Mouse (Mus musculus) midbrain, embryonic 16.5 days (tissue): ENCODE data around the gene Rap1gap. TPM values are rescaled to one million over a fixed set of nuclear protein-coding genes. Genes with fewer than 3 reads are reported as not detected.

Experiments used
- ATAC-seq: fragments of 200-750 bp; cut with Nextera tagmentation; 2 replicates; pipeline ENCODE4 v1.8.0; 2017; ENCODE audit warnings: moderate TSS enrichment
- H3K27ac ChIP-seq: fragments of 300-500 bp; sonication (generic); 2 replicates; pipeline ENCODE4 v1.5.1; 2014; ENCODE audit warnings: mild to moderate bottlenecking, low read length, mixed read lengths
- H3K27me3 ChIP-seq: fragments of 300-500 bp; sonication (generic); 2 replicates; pipeline ENCODE4 v1.6.1; 2014; ENCODE audit warnings: low read depth, low read length, mixed read lengths; ENCODE audit not compliant: control insufficient read depth, insufficient read depth
- H3K36me3 ChIP-seq: fragments of 300-500 bp; sonication (generic); 2 replicates; pipeline ENCODE4 v1.6.1; 2014; ENCODE audit warnings: mild to moderate bottlenecking, low read length, moderate library complexity, mixed read lengths; ENCODE audit not compliant: control insufficient read depth, insufficient read depth
- H3K4me1 ChIP-seq: fragments of 300-500 bp; sonication (generic); 2 replicates; pipeline ENCODE4 v1.6.1; 2014; ENCODE audit warnings: mild to moderate bottlenecking, low read length, mixed read lengths; ENCODE audit not compliant: control insufficient read depth, insufficient read depth
- H3K4me2 ChIP-seq: fragments of 300-500 bp; sonication (generic); 2 replicates; pipeline ENCODE4 v1.6.1; 2014; ENCODE audit warnings: mild to moderate bottlenecking, low read length, mixed read lengths
- H3K4me3 ChIP-seq: fragments of 300-500 bp; sonication (generic); 2 replicates; pipeline ENCODE4 v1.5.1; 2014; ENCODE audit warnings: low read depth, mild to moderate bottlenecking, low read length, moderate library complexity, mixed read lengths
- H3K9ac ChIP-seq: fragments of 300-500 bp; sonication (generic); 2 replicates; pipeline ENCODE4 v1.6.1; 2014; ENCODE audit warnings: low read depth, low read length, mixed read lengths
- H3K9me3 ChIP-seq: fragments of 300-500 bp; sonication (generic); replicated peaks from 2 replicates; pipeline ENCODE4 v1.6.1; 2014; ENCODE audit warnings: mild to moderate bottlenecking, low read length, mixed read lengths; ENCODE audit not compliant: control insufficient read depth, poor library complexity, severe bottlenecking
- WGBS: fragments of 180-500 bp; shearing (Covaris S2); extraction: QIAGEN DNeasy Blood & Tissue Kit; methylation state at CpG from one replicate; pipeline ENCODE4 v1.1.7; 2014; 5-methylcytosine and 5-hydroxymethylcytosine counted together
- polyA plus RNA-seq: library from polyadenylated mRNA; unstranded; fragments of >200 nt; fragmentation: Nextera tagmentation; extraction: Ambion mirVana; gene quantifications from 2 replicates; pipeline ENCODE4 v1.2.1, GENCODE M21; 2015

Rap1gap gene
- polyA plus RNA-seq, 1 experiment from 2014 or later = 105 TPM

DNA sequence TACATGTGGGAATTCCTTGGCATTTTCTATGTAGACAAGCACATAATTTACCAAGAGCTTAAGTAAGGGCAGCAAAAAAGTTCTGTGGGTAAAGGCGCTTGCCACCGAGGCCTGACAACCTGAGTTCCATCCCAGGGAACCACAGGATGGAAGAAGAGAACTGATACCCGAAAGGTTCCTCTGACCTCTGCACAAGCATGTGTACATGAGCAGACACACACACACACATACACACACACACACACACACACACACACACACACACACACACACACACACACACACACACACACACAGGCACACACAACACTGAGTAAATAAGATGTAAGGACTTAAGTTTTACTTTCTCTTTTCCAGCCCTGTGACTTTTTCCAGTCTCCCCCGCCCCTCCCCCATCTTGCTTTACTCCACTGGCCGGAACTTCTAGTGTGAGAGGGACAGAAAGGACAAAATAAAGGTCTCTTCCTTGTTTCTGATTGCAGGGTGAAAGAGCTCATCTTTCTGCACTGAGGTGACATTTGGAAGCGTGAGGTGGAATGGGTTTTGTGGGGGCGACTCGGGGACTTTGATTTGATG is 99.5 kb downstream of the Rap1gap start:
- 71% methylated on average over 8 of the region's 8 CpGs for WGBS
- Histone ChIP-seq H3K4me2 (no peak overlapping the region), H3K9me3 (no peaks in the 10 kb centered on the region), H3K27ac (no peak overlapping the region), H3K9ac (no peak overlapping the region), H3K4me1 (peaks cover 12% of the 10 kb centered on the region; the same call in 1 of the 2 replicates), H3K36me3 (no peaks in the 10 kb centered on the region), H3K4me3 (no peak overlapping the region), H3K27me3 (no peaks in the 10 kb centered on the region)
- no peak for ATAC-seq

DNA sequence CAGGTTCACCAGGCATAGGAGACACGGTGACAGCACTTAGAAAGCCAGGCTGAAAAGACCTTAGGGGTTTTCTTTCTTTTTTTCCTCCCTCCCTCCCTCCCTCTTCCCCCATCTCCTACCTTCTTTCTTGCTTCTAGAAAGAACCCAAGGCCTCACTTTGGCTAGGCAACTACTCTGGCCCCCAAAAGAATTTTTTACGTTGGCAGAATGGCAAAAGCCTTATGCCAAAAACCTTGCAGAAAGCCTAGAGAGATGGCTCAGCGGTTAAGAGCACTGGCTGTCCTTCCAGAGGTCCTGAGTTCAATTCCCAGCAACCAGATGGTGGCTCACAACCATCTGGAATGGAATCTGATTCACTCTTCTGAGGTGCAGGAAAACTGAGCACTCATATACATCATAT is 100.1 kb downstream of the Rap1gap start:
- no peaks in the 10 kb centered on the region for H3K9me3 ChIP-seq
- H3K4me1 ChIP-seq = peaks cover 12% of the 10 kb centered on the region; the same call in 1 of the 2 replicates
- ATAC-seq = no peak
- no peak overlapping the region for H3K4me2 ChIP-seq
- no peaks in the 10 kb centered on the region for H3K27me3 ChIP-seq
- H3K27ac ChIP-seq = no peak overlapping the region
- no peak overlapping the region for H3K9ac ChIP-seq
- H3K4me3 ChIP-seq = no peak overlapping the region
- 50% methylated on average over 3 of the region's 3 CpGs for WGBS
- H3K36me3 ChIP-seq = no peaks in the 10 kb centered on the region

DNA sequence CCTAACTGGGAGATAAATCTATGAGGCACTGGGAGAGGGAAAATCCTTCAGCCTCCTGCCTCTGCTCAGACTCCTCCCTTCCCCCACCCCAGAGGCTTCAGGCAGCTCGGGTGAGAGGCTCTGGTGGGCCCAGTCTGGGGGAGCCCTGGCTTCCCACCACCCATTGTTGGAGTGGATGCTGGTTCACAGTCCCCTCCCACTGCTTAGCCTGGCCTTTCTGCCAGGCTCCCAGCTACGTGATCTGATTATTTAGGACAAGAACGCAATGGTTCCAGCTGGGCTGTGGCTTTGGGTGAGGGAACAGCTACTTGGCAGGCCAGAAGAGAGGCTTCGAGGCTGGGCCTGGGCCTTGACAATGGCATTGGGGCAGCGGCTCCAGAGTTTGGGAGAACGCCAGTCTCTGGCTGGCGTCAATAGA is 101.0 kb downstream of the Rap1gap start:
- Histone ChIP-seq H3K4me1 (peaks cover 12% of the 10 kb centered on the region; the same call in 1 of the 2 replicates), H3K9ac (peak overlapping the region; percentile 3; the same call in 1 of the 2 replicates), H3K4me2 (no peak overlapping the region), H3K9me3 (no peaks in the 10 kb centered on the region), H3K4me3 (no peak overlapping the region), H3K36me3 (no peaks in the 10 kb centered on the region), H3K27ac (peak overlapping the region; percentile 43), H3K27me3 (no peaks in the 10 kb centered on the region)
- WGBS = 16% methylated on average over 7 of the region's 7 CpGs
- peak; percentile 93 for ATAC-seq

- WGBS = 23% methylated on average over 5 of the region's 5 CpGs
- Histone ChIP-seq H3K4me2 (no peak overlapping the region), H3K9me3 (no peaks in the 10 kb centered on the region), H3K27ac (peak overlapping the region; percentile 43; the same call in 1 of the 2 replicates), H3K36me3 (no peaks in the 10 kb centered on the region), H3K4me1 (peaks cover 12% of the 10 kb centered on the region; the same call in 1 of the 2 replicates), H3K4me3 (no peak overlapping the region), H3K27me3 (no peaks in the 10 kb centered on the region), H3K9ac (no peak overlapping the region)
- no peak for ATAC-seq
These were observed 101.8 kb downstream of the Rap1gap start for GRCm38 (mm10) chr4:137766365-137766764.

GRCm38 (mm10) chr4:137768381-137768780 is 103.9 kb downstream of the Rap1gap start:
- ATAC-seq = no peak
- no peak overlapping the region for H3K9ac ChIP-seq
- H3K4me1 ChIP-seq = peaks cover 12% of the 10 kb centered on the region; the same call in 1 of the 2 replicates
- H3K9me3 ChIP-seq = no peaks in the 10 kb centered on the region
- H3K27ac ChIP-seq = no peak overlapping the region
- H3K36me3 ChIP-seq = no peaks in the 10 kb centered on the region
- H3K4me3 ChIP-seq = no peak overlapping the region
- no peaks in the 10 kb centered on the region for H3K27me3 ChIP-seq
- H3K4me2 ChIP-seq = no peak overlapping the region
- 70% methylated on average over 5 of the region's 5 CpGs for WGBS

GRCm38 (mm10) chr4:137768831-137769230 is 104.3 kb downstream of the Rap1gap start:
- ATAC-seq = no peak
- 90% methylated on average over 6 of the region's 6 CpGs for WGBS
- no peak overlapping the region for H3K4me2 ChIP-seq
- H3K4me3 ChIP-seq = no peak overlapping the region
- no peaks in the 10 kb centered on the region for H3K9me3 ChIP-seq
- no peaks in the 10 kb centered on the region for H3K27me3 ChIP-seq
- no peak overlapping the region for H3K9ac ChIP-seq
- no peaks in the 10 kb centered on the region for H3K36me3 ChIP-seq
- no peak overlapping the region for H3K27ac ChIP-seq
- H3K4me1 ChIP-seq = peaks cover 12% of the 10 kb centered on the region; the same call in 1 of the 2 replicates

GRCm38 (mm10) chr4:137769635-137770034 is 105.1 kb downstream of the Rap1gap start:
- H3K9me3 ChIP-seq = no peaks in the 10 kb centered on the region
- H3K4me1 ChIP-seq = peaks cover 12% of the 10 kb centered on the region; the same call in 1 of the 2 replicates
- H3K27me3 ChIP-seq = no peaks in the 10 kb centered on the region
- H3K27ac ChIP-seq = no peak overlapping the region
- no peak for ATAC-seq
- no peak overlapping the region for H3K4me2 ChIP-seq
- no peaks in the 10 kb centered on the region for H3K36me3 ChIP-seq
- no peak overlapping the region for H3K9ac ChIP-seq
- H3K4me3 ChIP-seq = no peak overlapping the region
- WGBS = 54% methylated on average over 7 of the region's 7 CpGs

GRCm38 (mm10) chr4:137770901-137771612 is 106.5 kb downstream of the Rap1gap start:
- WGBS = 76% methylated on average over 14 of the region's 14 CpGs
- Histone ChIP-seq H3K9me3 (no peaks in the 10 kb centered on the region), H3K4me1 (0 out of 2 replicates have a peak, but pooled peaks cover 1% of the 10 kb centered on the region), H3K4me2 (no peak overlapping the region), H3K9ac (no peak overlapping the region), H3K4me3 (no peak overlapping the region), H3K36me3 (no peaks in the 10 kb centered on the region), H3K27me3 (no peaks in the 10 kb centered on the region), H3K27ac (no peak overlapping the region)
- no peak for ATAC-seq

- no peak for ATAC-seq
- Histone ChIP-seq H3K27ac (no peak overlapping the region), H3K36me3 (no peaks in the 10 kb centered on the region), H3K4me3 (no peak overlapping the region), H3K4me2 (no peak overlapping the region), H3K4me1 (no peaks in the 10 kb centered on the region), H3K9me3 (no peaks in the 10 kb centered on the region), H3K9ac (no peak overlapping the region), H3K27me3 (no peaks in the 10 kb centered on the region)
- 87% methylated on average over 3 of the region's 3 CpGs for WGBS
These were observed 107.2 kb downstream of the Rap1gap start for GRCm38 (mm10) chr4:137771749-137772148.
